Mouse (Mus musculus) MEL (cell line): Measurements from ENCODE around the gene Rassf1.

Experiments used
- CHD2 ChIP-seq: IDR thresholded peaks from 2 replicates; pipeline ENCODE4 v1.6.1; 2011; ENCODE audit warnings: low read length, improper control_type of control experiment
- CTCF ChIP-seq, 3 experiments: IDR thresholded peaks in 2 of 3; conservative IDR thresholded peaks in 1 of 3; 2 replicates each; pipeline ENCODE4 v1.5.1; 2011 to 2012; ENCODE audit warnings: low read length in 3 of 3, low read depth in 2 of 3, mild to moderate bottlenecking in 2 of 3, improper control_type of control experiment in 1 of 3, inconsistent platforms in 1 of 3, mixed read lengths in 1 of 3, moderate library complexity in 1 of 3; ENCODE audit not compliant: control insufficient read depth in 1 of 3, insufficient read depth in 1 of 3, poor library complexity in 1 of 3, severe bottlenecking in 1 of 3
- E2F4 ChIP-seq: IDR thresholded peaks from 2 replicates; pipeline ENCODE4 v1.6.1; 2011; ENCODE audit warnings: low read depth, low read length, improper control_type of control experiment, borderline replicate concordance
- ETS1 ChIP-seq: IDR thresholded peaks from 2 replicates; pipeline ENCODE4 v1.6.1; 2012; ENCODE audit warnings: low read depth, mild to moderate bottlenecking, inconsistent platforms, low read length, improper control_type of control experiment, moderate library complexity
- GATA1 ChIP-seq: IDR thresholded peaks from 2 replicates; pipeline ENCODE4 v1.6.1; 2011; ENCODE audit warnings: low read depth, low read length, improper control_type of control experiment
- MAX ChIP-seq: IDR thresholded peaks from 2 replicates; pipeline ENCODE4 v1.6.1; 2011; ENCODE audit warnings: low read length, improper control_type of control experiment
- MAZ ChIP-seq: IDR thresholded peaks from 2 replicates; pipeline ENCODE4 v1.6.1; 2012; ENCODE audit warnings: low read depth, mild to moderate bottlenecking, inconsistent platforms, low read length, improper control_type of control experiment
- POLR2A ChIP-seq, 2 experiments: IDR thresholded peaks; 2 replicates each; pipeline ENCODE4 v1.6.1; 2011 to 2012; ENCODE audit warnings: low read length in 2 of 2, mild to moderate bottlenecking in 2 of 2, control low read depth in 1 of 2, improper control_type of control experiment in 1 of 2, low read depth in 1 of 2, moderate library complexity in 1 of 2; ENCODE audit not compliant: control insufficient read depth in 1 of 2, insufficient read depth in 1 of 2, poor library complexity in 1 of 2
- RAD21 ChIP-seq: IDR thresholded peaks from 2 replicates; pipeline ENCODE4 v1.6.1; 2011; ENCODE audit warnings: mild to moderate bottlenecking, low read depth, low read length, improper control_type of control experiment
- SIN3A ChIP-seq: IDR thresholded peaks from 2 replicates; pipeline ENCODE4 v1.6.1; 2012; ENCODE audit warnings: low read length, improper control_type of control experiment, inconsistent platforms
- TAL1 ChIP-seq: IDR thresholded peaks from 2 replicates; pipeline ENCODE4 v1.6.1; 2012; ENCODE audit warnings: mild to moderate bottlenecking, inconsistent platforms, low read length, moderate library complexity, mixed read lengths
- TBP ChIP-seq: IDR thresholded peaks from 2 replicates; pipeline ENCODE4 v1.8.0; 2011; ENCODE audit warnings: low read depth, low read length, improper control_type of control experiment
- USF1 ChIP-seq: IDR thresholded peaks from 2 replicates; pipeline ENCODE4 v1.6.1; 2014; ENCODE audit warnings: low read depth, mild to moderate bottlenecking, inconsistent platforms, low read length, improper control_type of control experiment, moderate library complexity
- ZNF384 ChIP-seq: IDR thresholded peaks from 2 replicates; pipeline ENCODE4 v1.6.1; 2012; ENCODE audit warnings: low read depth, mild to moderate bottlenecking, inconsistent platforms, low read length, improper control_type of control experiment

DNA sequence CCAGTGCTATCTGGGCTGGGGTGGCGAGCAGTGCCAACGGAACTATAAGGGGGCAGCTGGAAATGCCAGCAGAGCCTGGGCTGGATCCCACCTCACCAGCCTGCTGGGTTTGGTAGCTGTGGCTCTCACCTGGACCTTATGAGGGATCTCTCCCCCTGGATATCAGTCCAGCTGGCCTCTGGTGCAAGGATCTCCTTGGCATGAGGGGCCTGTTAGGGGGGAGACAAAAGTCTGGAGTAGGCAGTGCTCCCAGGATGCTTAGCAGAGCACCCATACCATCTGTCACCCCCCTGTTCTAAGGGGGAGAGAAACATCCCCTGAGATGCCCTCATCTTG lies 20.9 kb downstream of the Rassf1 start:
- TF ChIP-seq TBP: no peak
- TF ChIP-seq ZNF384: no peak
- no peak for TF ChIP-seq GATA1
- no peak for TF ChIP-seq TAL1
- TF ChIP-seq CTCF (IDR thresholded peaks at IDR 0.05 in 2 of 3, conservative IDR thresholded peaks at IDR 0.05 in 1 of 3; ENCODE audit: control insufficient read depth in 1 of 3, insufficient read depth in 1 of 3, low read depth in 2 of 3, low read length in 3 of 3, poor library complexity in 1 of 3, severe bottlenecking in 1 of 3): no peak
- TF ChIP-seq POLR2A (IDR thresholded peaks at IDR 0.05; ENCODE audit: control insufficient read depth in 1 of 2, insufficient read depth in 1 of 2, low read depth in 1 of 2, low read length in 2 of 2, poor library complexity in 1 of 2): no peak
- no peak for TF ChIP-seq USF1
- TF ChIP-seq RAD21: no peak
- no peak for TF ChIP-seq ETS1
- no peak for TF ChIP-seq E2F4
- no peak for TF ChIP-seq SIN3A
- no peak for TF ChIP-seq CHD2
- TF ChIP-seq MAZ: no peak
- no peak for TF ChIP-seq MAX
